Mouse (Mus musculus) testis, adult 2 months (tissue): ENCODE measurements at regions not wholly inside any gene's neighbourhood (a gene's known extent, or its start where the extent isn't known, plus 50 kb on each side); places are given as distances from the start of the nearest gene placed in this dataset.

Experiments
- H3K27ac ChIP-seq: fragments of 200-500 bp; 2 replicates; pipeline ENCODE4 v1.5.1; 2012; ENCODE audit warnings: low read depth, low read length; ENCODE audit not compliant: control insufficient read depth, insufficient read depth
- H3K27me3 ChIP-seq: fragments of 200-500 bp; 2 replicates; pipeline ENCODE4 v1.6.1; 2012; ENCODE audit warnings: mild to moderate bottlenecking, low read length, moderate library complexity; ENCODE audit not compliant: control insufficient read depth, insufficient read depth
- H3K36me3 ChIP-seq: fragments of 200-500 bp; 2 replicates; pipeline ENCODE4 v1.6.1; 2012; ENCODE audit warnings: mild to moderate bottlenecking, low read length; ENCODE audit not compliant: control insufficient read depth, insufficient read depth
- H3K4me1 ChIP-seq: fragments of 200-500 bp; 2 replicates; pipeline ENCODE4 v1.6.1; 2012; ENCODE audit warnings: low read length; ENCODE audit not compliant: control insufficient read depth, insufficient read depth
- H3K4me3 ChIP-seq: fragments of 200-500 bp; 2 replicates; pipeline ENCODE4 v1.5.1; 2012; ENCODE audit warnings: low read depth, mild to moderate bottlenecking, low read length, moderate library complexity, mixed read lengths; ENCODE audit not compliant: control insufficient read depth
- CTCF ChIP-seq: fragments of 200-500 bp; IDR thresholded peaks from 2 replicates; pipeline ENCODE4 v1.5.1; 2012; ENCODE audit warnings: low read depth, mild to moderate bottlenecking, inconsistent platforms, low read length, moderate library complexity; ENCODE audit not compliant: control insufficient read depth, insufficient read depth, insufficient replicate concordance
- POLR2A ChIP-seq: fragments of 200-500 bp; IDR thresholded peaks from 2 replicates; pipeline ENCODE4 v1.6.1; 2012; ENCODE audit warnings: low read depth, mild to moderate bottlenecking, inconsistent platforms, low read length, moderate library complexity; ENCODE audit not compliant: control insufficient read depth

- Histone ChIP-seq H3K4me3 (no peak overlapping the region), H3K27ac (no peak overlapping the region), H3K27me3 (no peaks in the 10 kb centered on the region), H3K4me1 (no peaks in the 10 kb centered on the region), H3K36me3 (no peaks in the 10 kb centered on the region)
- TF ChIP-seq POLR2A (no peak), CTCF (no peak)
These were observed 108.3 kb upstream of the Zfp703 start for GRCm38 (mm10) chr8:26868849-26869110.

GRCm38 (mm10) chr8:26871838-26872237, 105.3 kb upstream of the Zfp703 start:
- Histone ChIP-seq H3K27me3 (no peaks in the 10 kb centered on the region), H3K27ac (no peak overlapping the region), H3K4me3 (no peak overlapping the region), H3K36me3 (no peaks in the 10 kb centered on the region), H3K4me1 (no peaks in the 10 kb centered on the region)
- no peak for TF ChIP-seq POLR2A
- no peak for TF ChIP-seq CTCF

GRCm38 (mm10) chr8:26872382-26872781, 104.7 kb upstream of the Zfp703 start:
- Histone ChIP-seq H3K27me3 (no peaks in the 10 kb centered on the region), H3K36me3 (no peaks in the 10 kb centered on the region), H3K4me1 (no peaks in the 10 kb centered on the region), H3K4me3 (no peak overlapping the region), H3K27ac (no peak overlapping the region)
- TF ChIP-seq CTCF (no peak), POLR2A (no peak)

GRCm38 (mm10) chr8:26872815-26873214, 104.3 kb upstream of the Zfp703 start:
- H3K36me3 ChIP-seq = no peaks in the 10 kb centered on the region
- TF ChIP-seq CTCF (no peak), POLR2A (no peak)
- H3K27ac ChIP-seq = no peak overlapping the region
- H3K27me3 ChIP-seq = no peaks in the 10 kb centered on the region
- peaks cover 1% of the 10 kb centered on the region for H3K4me1 ChIP-seq
- H3K4me3 ChIP-seq = no peak overlapping the region

GRCm38 (mm10) chr8:26880177-26880576, 96.9 kb upstream of the Zfp703 start:
- no peaks in the 10 kb centered on the region for H3K36me3 ChIP-seq
- H3K27ac ChIP-seq = no peak overlapping the region
- no peak overlapping the region for H3K4me3 ChIP-seq
- H3K4me1 ChIP-seq = peaks cover 2% of the 10 kb centered on the region
- TF ChIP-seq CTCF (no peak), POLR2A (no peak)
- no peaks in the 10 kb centered on the region for H3K27me3 ChIP-seq

GRCm38 (mm10) chr8:26881268-26882120, 95.6 kb upstream of the Zfp703 start:
- TF ChIP-seq CTCF = no peak
- TF ChIP-seq POLR2A = no peak
- H3K4me3 ChIP-seq = no peak overlapping the region
- H3K27ac ChIP-seq = no peak overlapping the region
- H3K4me1 ChIP-seq = peaks cover 2% of the 10 kb centered on the region
- no peaks in the 10 kb centered on the region for H3K36me3 ChIP-seq
- H3K27me3 ChIP-seq = no peaks in the 10 kb centered on the region

- H3K4me1 ChIP-seq = peaks cover 2% of the 10 kb centered on the region
- no peaks in the 10 kb centered on the region for H3K36me3 ChIP-seq
- TF ChIP-seq POLR2A (no peak), CTCF (no peak)
- H3K27ac ChIP-seq = no peak overlapping the region
- no peak overlapping the region for H3K4me3 ChIP-seq
- H3K27me3 ChIP-seq = no peaks in the 10 kb centered on the region
These were observed 94.5 kb upstream of the Zfp703 start for GRCm38 (mm10) chr8:26882616-26883015.

- Histone ChIP-seq H3K4me3 (no peak overlapping the region), H3K36me3 (no peaks in the 10 kb centered on the region), H3K27ac (no peak overlapping the region), H3K4me1 (no peaks in the 10 kb centered on the region; the same call in 1 of the 2 replicates), H3K27me3 (no peaks in the 10 kb centered on the region)
- TF ChIP-seq POLR2A (no peak), CTCF (no peak)
These were observed 93.8 kb upstream of the Zfp703 start for GRCm38 (mm10) chr8:26883285-26883684.
